Mouse (Mus musculus): ENCODE results near the gene Atad5. TPM values are rescaled to one million over a fixed set of nuclear protein-coding genes. Genes with fewer than 3 reads are reported as not detected.

The Atad5 gene
- total and polyA plus RNA-seq, 3 experiments = 17.1 to 66.9 (median 22.6) TPM

DNA sequence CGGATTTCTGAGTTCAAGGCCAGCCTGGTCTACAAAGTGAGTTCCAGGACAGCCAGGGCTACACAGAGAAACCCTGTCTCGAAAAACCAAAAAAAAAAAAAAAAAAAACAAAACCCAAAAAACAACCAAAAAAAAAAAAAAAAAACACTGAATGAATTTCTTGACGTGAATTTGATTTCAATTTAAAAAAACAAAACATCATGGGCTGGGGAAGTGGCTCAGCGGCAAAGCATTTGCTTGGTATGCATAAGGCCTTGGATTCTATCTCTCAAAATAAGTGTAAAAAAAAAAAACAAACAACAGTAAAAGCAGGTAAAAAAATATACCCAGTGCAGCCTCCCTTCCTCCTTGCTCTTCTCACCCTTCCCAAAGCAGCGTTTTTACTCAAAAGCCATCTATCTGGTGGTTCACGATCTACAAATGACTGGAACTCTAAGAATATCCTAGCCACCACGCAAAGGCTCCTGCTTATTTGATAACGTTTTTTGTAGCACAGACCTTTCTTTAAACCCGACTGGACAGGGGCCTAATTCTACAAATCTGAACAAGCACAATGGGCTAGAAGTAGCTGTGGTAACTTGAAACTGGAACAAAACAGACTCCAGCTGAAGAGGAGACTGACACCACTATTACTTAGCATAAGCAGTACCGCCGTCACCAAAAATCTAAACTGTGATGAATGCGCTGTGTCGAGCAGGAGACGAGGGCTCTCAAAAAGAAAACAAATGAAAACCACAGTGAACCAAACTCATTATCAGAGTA is 11.2 kb upstream of the Atad5 start:
- no peak overlapping the region for H3K9ac ChIP-seq (ENCODE audit: control insufficient read depth, low read depth, low read length, poor library complexity, severe bottlenecking)
- H3K79me2 ChIP-seq (ENCODE audit: control insufficient read depth, insufficient read depth, low read length, poor library complexity) = peaks cover 53% of the 10 kb centered on the region
- peaks cover 32 to 38% of the 10 kb centered on the region in 2 experiments for H3K4me1 ChIP-seq (ENCODE audit: control insufficient read depth in 1 of 2, insufficient read depth in 2 of 2, low read length in 2 of 2)
- no peaks in the 10 kb centered on the region for H3K9me3 ChIP-seq (replicated peaks; ENCODE audit: insufficient read depth, low read length)
- DNase-seq (ENCODE audit: low read depth, low spot score) = no peak
- no peaks in the 10 kb centered on the region for H3K27me3 ChIP-seq (ENCODE audit: control insufficient read depth in 1 of 2, insufficient read depth in 2 of 2, low read length in 2 of 2)
- no peak overlapping the region for H3K4me3 ChIP-seq (ENCODE audit: control insufficient read depth in 1 of 2, insufficient read depth in 1 of 2, low read depth in 2 of 2, low read length in 2 of 2)
- no peak overlapping the region for H3K27ac ChIP-seq (ENCODE audit: control insufficient read depth, low read depth, low read length)
- TF ChIP-seq POLR2AphosphoS5 (IDR thresholded peaks at IDR 0.05; ENCODE audit: borderline replicate concordance, low read depth, low read length) (no peak), ZNF384 (IDR thresholded peaks at IDR 0.05; ENCODE audit: low read depth, low read length) (peak; percentile 66)
- H3K36me3 ChIP-seq (ENCODE audit: control insufficient read depth in 1 of 2, insufficient read depth in 2 of 2, low read length in 2 of 2) = peaks cover 0 to 57% of the 10 kb centered on the region in 2 experiments; a peak in 3 of 4 replicates

- no peaks in the 10 kb centered on the region for H3K27me3 ChIP-seq (ENCODE audit: control insufficient read depth in 1 of 2, insufficient read depth in 2 of 2, low read length in 2 of 2)
- H3K36me3 ChIP-seq (ENCODE audit: control insufficient read depth in 1 of 2, insufficient read depth in 2 of 2, low read length in 2 of 2) = peaks cover 0 to 50% of the 10 kb centered on the region in 2 experiments; a peak in 3 of 4 replicates
- H3K79me2 ChIP-seq (ENCODE audit: control insufficient read depth, insufficient read depth, low read length, poor library complexity) = peaks cover 48% of the 10 kb centered on the region
- no peak for DNase-seq (ENCODE audit: low read depth, low spot score)
- peak overlapping the region in 1 of 2 experiments; percentile 12; a peak in 1 of 4 replicates for H3K4me3 ChIP-seq (ENCODE audit: control insufficient read depth in 1 of 2, insufficient read depth in 1 of 2, low read depth in 2 of 2, low read length in 2 of 2)
- H3K4me1 ChIP-seq (ENCODE audit: control insufficient read depth in 1 of 2, insufficient read depth in 2 of 2, low read length in 2 of 2) = peaks cover 28 to 36% of the 10 kb centered on the region in 2 experiments
- H3K27ac ChIP-seq (ENCODE audit: control insufficient read depth, low read depth, low read length) = 0 out of 2 replicates have a peak overlapping the region, but pooled peaks have one; percentile 8
- no peak for TF ChIP-seq JUND (IDR thresholded peaks at IDR 0.05; ENCODE audit: low read depth, low read length)
- TF ChIP-seq MYC (IDR thresholded peaks at IDR 0.05; ENCODE audit: low read depth, low read length) = no peak
- no peak for TF ChIP-seq HCFC1 (IDR thresholded peaks at IDR 0.05; ENCODE audit: low read depth, low read length)
- TF ChIP-seq SIN3A (IDR thresholded peaks at IDR 0.05; ENCODE audit: low read length) = 0 out of 2 replicates have a peak, but pooled peaks have one; percentile 24
- H3K9me3 ChIP-seq (replicated peaks; ENCODE audit: insufficient read depth, low read length) = no peaks in the 10 kb centered on the region
- peak overlapping the region; percentile 21 for H3K9ac ChIP-seq (ENCODE audit: control insufficient read depth, low read depth, low read length, poor library complexity, severe bottlenecking)
These were observed 10.4 kb upstream of the Atad5 start for GRCm38 (mm10) chr11:80078831-80079230.

DNA sequence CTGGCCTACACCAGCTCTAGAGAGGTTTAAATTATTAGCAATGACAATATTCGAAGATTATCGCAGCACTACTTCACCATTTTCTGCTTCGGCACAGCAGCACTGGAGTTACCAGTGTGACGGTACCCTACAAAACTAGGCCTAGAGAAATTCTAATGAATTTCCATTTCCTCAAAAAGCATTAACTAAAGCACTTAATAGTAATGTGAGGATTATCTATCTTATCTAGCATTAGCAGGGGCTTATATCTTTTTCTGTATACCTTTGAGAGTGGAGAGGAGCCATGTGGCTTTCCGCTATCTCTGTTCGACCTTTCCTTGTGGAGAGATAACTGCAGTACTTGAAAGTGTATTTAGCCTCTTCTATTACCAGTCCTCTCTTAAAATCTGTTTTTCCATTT is 9.4 kb upstream of the Atad5 start:
- H3K4me1 ChIP-seq (ENCODE audit: control insufficient read depth in 1 of 2, insufficient read depth in 2 of 2, low read length in 2 of 2) = peaks cover 28 to 36% of the 10 kb centered on the region in 2 experiments
- no peaks in the 10 kb centered on the region for H3K9me3 ChIP-seq (replicated peaks; ENCODE audit: insufficient read depth, low read length)
- peak overlapping the region; percentile 97 for H3K27ac ChIP-seq (ENCODE audit: control insufficient read depth, low read depth, low read length)
- H3K27me3 ChIP-seq (ENCODE audit: control insufficient read depth in 1 of 2, insufficient read depth in 2 of 2, low read length in 2 of 2) = no peaks in the 10 kb centered on the region
- H3K79me2 ChIP-seq (ENCODE audit: control insufficient read depth, insufficient read depth, low read length, poor library complexity) = peaks cover 41% of the 10 kb centered on the region
- H3K36me3 ChIP-seq (ENCODE audit: control insufficient read depth in 1 of 2, insufficient read depth in 2 of 2, low read length in 2 of 2) = peaks cover 0 to 47% of the 10 kb centered on the region in 2 experiments; a peak in 3 of 4 replicates
- peak; percentile 85 for DNase-seq (ENCODE audit: low read depth, low spot score)
- H3K9ac ChIP-seq (ENCODE audit: control insufficient read depth, low read depth, low read length, poor library complexity, severe bottlenecking) = peak overlapping the region; percentile 96
- H3K4me3 ChIP-seq (ENCODE audit: control insufficient read depth in 1 of 2, insufficient read depth in 1 of 2, low read depth in 2 of 2, low read length in 2 of 2) = peak overlapping the region; percentile 79 to 98
- TF ChIP-seq NRF1 (IDR thresholded peaks at IDR 0.05; ENCODE audit: insufficient read depth, low read depth, low read length, poor library complexity, severe bottlenecking) = no peak
- peak; percentile 89 for TF ChIP-seq SIN3A (IDR thresholded peaks at IDR 0.05; ENCODE audit: low read length)
- no peak for TF ChIP-seq CHD1 (IDR thresholded peaks at IDR 0.05; ENCODE audit: low read depth, low read length)
- TF ChIP-seq UBTF (IDR thresholded peaks at IDR 0.05; ENCODE audit: borderline replicate concordance, insufficient read depth, low read depth, low read length) = no peak
- TF ChIP-seq ZNF384 (IDR thresholded peaks at IDR 0.05; ENCODE audit: low read depth, low read length) = no peak; the same call in 1 of the 2 replicates
- TF ChIP-seq POLR2AphosphoS5 (IDR thresholded peaks at IDR 0.05; ENCODE audit: borderline replicate concordance, low read depth, low read length) = no peak
- TF ChIP-seq MYB (IDR thresholded peaks at IDR 0.05; ENCODE audit: low read depth, low read length) = no peak
- no peak for TF ChIP-seq MAZ (IDR thresholded peaks at IDR 0.05; ENCODE audit: low read depth, low read length)
- no peak for TF ChIP-seq ZKSCAN1 (IDR thresholded peaks at IDR 0.05; ENCODE audit: low read depth, low read length)
- peak; percentile 77; the same call in 1 of the 2 replicates for TF ChIP-seq MXI1 (IDR thresholded peaks at IDR 0.05; ENCODE audit: low read depth, low read length)
- TF ChIP-seq MAFK (IDR thresholded peaks at IDR 0.05; ENCODE audit: borderline replicate concordance, low read depth, low read length) = peak; percentile 24; the same call in 1 of the 2 replicates
- TF ChIP-seq E2F4 (IDR thresholded peaks at IDR 0.05; ENCODE audit: borderline replicate concordance, low read depth, low read length) = no peak
- no peak for TF ChIP-seq ZC3H11A (IDR thresholded peaks at IDR 0.05; ENCODE audit: low read depth, low read length)
- no peak for TF ChIP-seq SMC3 (IDR thresholded peaks at IDR 0.05; ENCODE audit: low read depth, low read length)
- TF ChIP-seq GATA1 (IDR thresholded peaks at IDR 0.05; ENCODE audit: low read depth, low read length) = peak; percentile 100
- TF ChIP-seq ZMIZ1 (IDR thresholded peaks at IDR 0.05; ENCODE audit: low read depth, low read length) = no peak
- no peak for TF ChIP-seq RAD21 (IDR thresholded peaks at IDR 0.05; ENCODE audit: low read depth, low read length)
- TF ChIP-seq POLR2A (IDR thresholded peaks at IDR 0.05; ENCODE audit: control insufficient read depth in 1 of 2, insufficient read depth in 1 of 2, low read depth in 1 of 2, low read length in 2 of 2, poor library complexity in 1 of 2) = no peak
- peak; percentile 91; the same call in 1 of the 2 replicates for TF ChIP-seq BHLHE40 (IDR thresholded peaks at IDR 0.05; ENCODE audit: borderline replicate concordance, low read depth, low read length)
- TF ChIP-seq GABPA (IDR thresholded peaks at IDR 0.05; ENCODE audit: low read depth, low read length) = no peak
